Mouse (Mus musculus): ENCODE results near the gene Zfp422. TPM values are rescaled to one million over a fixed set of nuclear protein-coding genes. Genes with fewer than 3 reads are reported as not detected.
"Not testable (repeated sequence)": the region's sequence is repeated elsewhere in the genome, so short reads cannot be mapped to it uniquely, and the experiment has no call there.

Gene Zfp422
- polyA plus RNA-seq, 1 experiment from 2014 or later = 264 TPM

GRCm38 (mm10) chr6:116642942-116643341 is 14.1 kb upstream of the Zfp422 start:
- no peak for DNase-seq (ENCODE audit: low spot score)
- H3K4me1 ChIP-seq = peaks cover 10% of the 10 kb centered on the region
- H3K27ac ChIP-seq = no peak overlapping the region
- no peaks in the 10 kb centered on the region for H3K36me3 ChIP-seq
- H3K9me3 ChIP-seq (replicated peaks) = no peaks in the 10 kb centered on the region
- H3K27me3 ChIP-seq (ENCODE audit: low read depth, poor library complexity, severe bottlenecking) = no peaks in the 10 kb centered on the region
- no peak overlapping the region for H3K4me3 ChIP-seq
- WGBS = 73% methylated on average over 11 of the region's 11 CpGs

GRCm38 (mm10) chr6:116639663-116640062 is 10.9 kb upstream of the Zfp422 start:
- Histone ChIP-seq H3K9me3 (replicated peaks) (no peaks in the 10 kb centered on the region), H3K4me3 (no peak overlapping the region), H3K27me3 (ENCODE audit: low read depth, poor library complexity, severe bottlenecking) (no peaks in the 10 kb centered on the region), H3K27ac (no peak overlapping the region), H3K4me1 (peaks cover 14% of the 10 kb centered on the region), H3K36me3 (no peaks in the 10 kb centered on the region)
- 82% methylated on average over 2 of the region's 2 CpGs for WGBS
- DNase-seq (ENCODE audit: low spot score) = no peak

- Histone ChIP-seq H3K4me1 (peaks cover 14% of the 10 kb centered on the region), H3K27me3 (ENCODE audit: low read depth, poor library complexity, severe bottlenecking) (no peaks in the 10 kb centered on the region), H3K4me3 (no peak overlapping the region), H3K9me3 (replicated peaks) (no peaks in the 10 kb centered on the region), H3K27ac (no peak overlapping the region), H3K36me3 (no peaks in the 10 kb centered on the region)
- no peak for DNase-seq (ENCODE audit: low spot score)
- WGBS = 79% methylated on average over 2 of the region's 2 CpGs
Observed at GRCm38 (mm10) chr6:116638871-116639270, 10.1 kb upstream of the Zfp422 start.

- Histone ChIP-seq H3K27ac (no peak overlapping the region), H3K9me3 (replicated peaks) (no peaks in the 10 kb centered on the region), H3K27me3 (ENCODE audit: low read depth, poor library complexity, severe bottlenecking) (no peaks in the 10 kb centered on the region), H3K4me1 (peaks cover 10% of the 10 kb centered on the region), H3K36me3 (no peaks in the 10 kb centered on the region), H3K4me3 (no peak overlapping the region)
- DNase-seq (ENCODE audit: low spot score) = no peak
- 90% methylated on average over 5 of the region's 5 CpGs for WGBS
Observed at GRCm38 (mm10) chr6:116637496-116637895, 8.7 kb upstream of the Zfp422 start.

GRCm38 (mm10) chr6:116636581-116637235 is 7.9 kb upstream of the Zfp422 start:
- Histone ChIP-seq H3K27me3 (ENCODE audit: low read depth, poor library complexity, severe bottlenecking) (no peaks in the 10 kb centered on the region), H3K4me1 (peaks cover 10% of the 10 kb centered on the region), H3K27ac (0 out of 2 replicates have a peak overlapping the region, but pooled peaks have one; percentile 19), H3K36me3 (no peaks in the 10 kb centered on the region), H3K9me3 (replicated peaks) (no peaks in the 10 kb centered on the region), H3K4me3 (no peak overlapping the region)
- no peak for DNase-seq (ENCODE audit: low spot score)
- 76% methylated on average over 9 of the region's 9 CpGs for WGBS

GRCm38 (mm10) chr6:116635251-116636180 is 6.7 kb upstream of the Zfp422 start:
- 0 out of 2 replicates have a peak overlapping the region, but pooled peaks have one; percentile 46 for H3K27ac ChIP-seq
- DNase-seq (ENCODE audit: low spot score) = peak; percentile 24
- WGBS = 73% methylated on average over 10 of the region's 10 CpGs
- H3K36me3 ChIP-seq = no peaks in the 10 kb centered on the region
- H3K27me3 ChIP-seq (ENCODE audit: low read depth, poor library complexity, severe bottlenecking) = no peaks in the 10 kb centered on the region
- peaks cover 10% of the 10 kb centered on the region for H3K4me1 ChIP-seq
- no peaks in the 10 kb centered on the region for H3K9me3 ChIP-seq (replicated peaks)
- no peak overlapping the region for H3K4me3 ChIP-seq

GRCm38 (mm10) chr6:116633741-116634695 is 5.2 kb upstream of the Zfp422 start:
- no peaks in the 10 kb centered on the region for H3K36me3 ChIP-seq
- H3K4me1 ChIP-seq = peaks cover 14% of the 10 kb centered on the region
- no peak overlapping the region for H3K4me3 ChIP-seq
- H3K27me3 ChIP-seq (ENCODE audit: low read depth, poor library complexity, severe bottlenecking) = no peaks in the 10 kb centered on the region
- no peak overlapping the region for H3K27ac ChIP-seq
- peak; percentile 21 for DNase-seq (ENCODE audit: low spot score)
- whole genome bisulfite sequencing = 92% methylated on average over 17 of the region's 17 CpGs
- H3K9me3 ChIP-seq (replicated peaks) = no peaks in the 10 kb centered on the region

- no peak overlapping the region for H3K4me3 ChIP-seq
- H3K27ac ChIP-seq = no peak overlapping the region
- H3K9me3 ChIP-seq (replicated peaks) = no peaks in the 10 kb centered on the region
- no peaks in the 10 kb centered on the region for H3K27me3 ChIP-seq (ENCODE audit: low read depth, poor library complexity, severe bottlenecking)
- H3K36me3 ChIP-seq = peaks cover 3% of the 10 kb centered on the region; the same call in 1 of the 2 replicates
- 50% methylated on average over 1 of the region's 1 CpGs for WGBS
- peaks cover 20% of the 10 kb centered on the region for H3K4me1 ChIP-seq
- peak; percentile 74 for DNase-seq (ENCODE audit: low spot score)
Observed at GRCm38 (mm10) chr6:116632129-116632528, 3.3 kb upstream of the Zfp422 start.

- no peaks in the 10 kb centered on the region for H3K9me3 ChIP-seq (replicated peaks)
- WGBS = 93% methylated on average over 10 of the region's 10 CpGs
- no peak overlapping the region for H3K4me3 ChIP-seq
- no peaks in the 10 kb centered on the region for H3K27me3 ChIP-seq (ENCODE audit: low read depth, poor library complexity, severe bottlenecking)
- peaks cover 14% of the 10 kb centered on the region for H3K4me1 ChIP-seq
- H3K27ac ChIP-seq = peak overlapping the region; percentile 99; the same call in 1 of the 2 replicates
- peak; percentile 27 for DNase-seq (ENCODE audit: low spot score)
- peaks cover 26% of the 10 kb centered on the region for H3K36me3 ChIP-seq
Observed at GRCm38 (mm10) chr6:116629766-116630165, 967 bp upstream of the Zfp422 start.

- DNase-seq (ENCODE audit: low spot score) = peak; percentile 29
- H3K27me3 ChIP-seq (ENCODE audit: low read depth, poor library complexity, severe bottlenecking) = no peaks in the 10 kb centered on the region
- peaks cover 14% of the 10 kb centered on the region for H3K4me1 ChIP-seq
- peaks cover 37% of the 10 kb centered on the region for H3K36me3 ChIP-seq
- 31% methylated on average over 9 of the region's 9 CpGs for WGBS
- peak overlapping the region; percentile 99 for H3K27ac ChIP-seq
- no peaks in the 10 kb centered on the region for H3K9me3 ChIP-seq (replicated peaks)
- peak overlapping the region; percentile 89 for H3K4me3 ChIP-seq
Observed at GRCm38 (mm10) chr6:116628095-116628494, 704 bp downstream of the Zfp422 start.

- DNase-seq (ENCODE audit: low spot score) = not testable (repeated sequence)
- 96% methylated on average over 9 of the region's 9 CpGs for WGBS
Observed at GRCm38 (mm10) chr6:116626417-116626816, 2.4 kb downstream of the Zfp422 start.

GRCm38 (mm10) chr6:116621318-116622023 is 7.3 kb downstream of the Zfp422 start:
- H3K9me3 ChIP-seq (replicated peaks) = no peaks in the 10 kb centered on the region
- H3K27ac ChIP-seq = no peak overlapping the region
- H3K27me3 ChIP-seq (ENCODE audit: low read depth, poor library complexity, severe bottlenecking) = no peaks in the 10 kb centered on the region
- H3K36me3 ChIP-seq = peaks cover 28% of the 10 kb centered on the region
- peak; percentile 23 for DNase-seq (ENCODE audit: low spot score)
- no peak overlapping the region for H3K4me3 ChIP-seq
- WGBS = 66% methylated on average over 8 of the region's 8 CpGs
- H3K4me1 ChIP-seq = no peaks in the 10 kb centered on the region

More at GRCm38 (mm10) chr6:116626417-116626816, 2.4 kb downstream of the Zfp422 start:
- not testable (repeated sequence) for H3K27me3 ChIP-seq (ENCODE audit: low read depth, poor library complexity, severe bottlenecking); H3K4me3 ChIP-seq; H3K9me3 ChIP-seq (replicated peaks); H3K27ac ChIP-seq
- H3K36me3 ChIP-seq = peaks cover 37% of the 10 kb centered on the region
- H3K4me1 ChIP-seq = peaks cover 14% of the 10 kb centered on the region

All from limb, embryonic 10.5 days (tissue).